Mouse (Mus musculus) MEL (cell line): ENCODE measurements around the gene Ccdc188. TPM values are rescaled to one million over a fixed set of nuclear protein-coding genes. Genes with fewer than 3 reads are reported as not detected.

Experiments
- DNase-seq: peaks from one replicate; pipeline ENCODE4 v3.0.0; 2011; ENCODE audit warnings: low read depth, low spot score
- H3K27ac ChIP-seq: 2 replicates; pipeline ENCODE4 v1.5.1; 2012; ENCODE audit warnings: low read depth, mild to moderate bottlenecking, control low read depth, low read length, moderate library complexity; ENCODE audit not compliant: control insufficient read depth
- H3K27me3 ChIP-seq, 2 experiments: fragments of 150-350 bp in 1 of 2; sonication (generic) in 1 of 2; 2 replicates each; pipeline ENCODE4 v1.6.1; 2012; ENCODE audit warnings: low read length in 2 of 2, mild to moderate bottlenecking in 2 of 2, improper control_type of control experiment in 1 of 2, moderate library complexity in 1 of 2; ENCODE audit not compliant: insufficient read depth in 2 of 2, control insufficient read depth in 1 of 2
- H3K36me3 ChIP-seq, 2 experiments: 2 replicates each; pipeline ENCODE4 v1.6.1; 2012 to 2014; ENCODE audit warnings: low read length in 2 of 2, improper control_type of control experiment in 1 of 2, inconsistent platforms in 1 of 2, mild to moderate bottlenecking in 1 of 2; ENCODE audit not compliant: insufficient read depth in 2 of 2, control insufficient read depth in 1 of 2
- H3K4me1 ChIP-seq, 2 experiments: fragments of 150-350 bp in 1 of 2; sonication (generic) in 1 of 2; 2 replicates each; pipeline ENCODE4 v1.6.1; 2012; ENCODE audit warnings: low read length in 2 of 2, improper control_type of control experiment in 1 of 2, mild to moderate bottlenecking in 1 of 2; ENCODE audit not compliant: insufficient read depth in 2 of 2, control insufficient read depth in 1 of 2
- H3K4me3 ChIP-seq, 2 experiments: fragments of 150-350 bp in 1 of 2; sonication (generic) in 1 of 2; 2 replicates each; pipeline ENCODE4 v1.5.1; 2012; ENCODE audit warnings: low read depth in 2 of 2, low read length in 2 of 2, mild to moderate bottlenecking in 2 of 2, moderate library complexity in 2 of 2, control low read depth in 1 of 2, improper control_type of control experiment in 1 of 2; ENCODE audit not compliant: control insufficient read depth in 1 of 2, insufficient read depth in 1 of 2
- H3K79me2 ChIP-seq: 2 replicates; pipeline ENCODE4 v1.6.1; 2012; ENCODE audit warnings: mild to moderate bottlenecking, low read length, moderate library complexity; ENCODE audit not compliant: control insufficient read depth, poor library complexity, insufficient read depth
- H3K9ac ChIP-seq: 2 replicates; pipeline ENCODE4 v1.6.1; 2012; ENCODE audit warnings: low read depth, mild to moderate bottlenecking, control low read depth, low read length, moderate library complexity; ENCODE audit not compliant: control insufficient read depth, poor library complexity, severe bottlenecking
- H3K9me3 ChIP-seq: fragments of 150-350 bp; sonication (generic); replicated peaks from 2 replicates; pipeline ENCODE4 v1.6.1; 2012; ENCODE audit warnings: mild to moderate bottlenecking, low read length, improper control_type of control experiment, moderate library complexity; ENCODE audit not compliant: insufficient read depth
- BHLHE40 ChIP-seq: IDR thresholded peaks from 2 replicates; pipeline ENCODE4 v1.6.1; 2012; ENCODE audit warnings: low read depth, mild to moderate bottlenecking, inconsistent platforms, low read length, improper control_type of control experiment, borderline replicate concordance
- CTCF ChIP-seq, 3 experiments: IDR thresholded peaks in 2 of 3; conservative IDR thresholded peaks in 1 of 3; 2 replicates each; pipeline ENCODE4 v1.5.1; 2011 to 2012; ENCODE audit warnings: low read length in 3 of 3, low read depth in 2 of 3, mild to moderate bottlenecking in 2 of 3, improper control_type of control experiment in 1 of 3, inconsistent platforms in 1 of 3, mixed read lengths in 1 of 3, moderate library complexity in 1 of 3; ENCODE audit not compliant: control insufficient read depth in 1 of 3, insufficient read depth in 1 of 3, poor library complexity in 1 of 3, severe bottlenecking in 1 of 3
- E2F4 ChIP-seq: IDR thresholded peaks from 2 replicates; pipeline ENCODE4 v1.6.1; 2011; ENCODE audit warnings: low read depth, low read length, improper control_type of control experiment, borderline replicate concordance
- EP300 ChIP-seq, 2 experiments: IDR thresholded peaks; 2 replicates each; pipeline ENCODE4 v1.6.1; 2011; ENCODE audit warnings: improper control_type of control experiment in 2 of 2, low read length in 2 of 2, low read depth in 1 of 2, mild to moderate bottlenecking in 1 of 2
- ETS1 ChIP-seq: IDR thresholded peaks from 2 replicates; pipeline ENCODE4 v1.6.1; 2012; ENCODE audit warnings: low read depth, mild to moderate bottlenecking, inconsistent platforms, low read length, improper control_type of control experiment, moderate library complexity
- GABPA ChIP-seq: IDR thresholded peaks from 2 replicates; pipeline ENCODE4 v1.6.1; 2012; ENCODE audit warnings: low read depth, mild to moderate bottlenecking, inconsistent platforms, low read length, improper control_type of control experiment, moderate library complexity
- GATA1 ChIP-seq: IDR thresholded peaks from 2 replicates; pipeline ENCODE4 v1.6.1; 2011; ENCODE audit warnings: low read depth, low read length, improper control_type of control experiment
- JUND ChIP-seq: IDR thresholded peaks from 2 replicates; pipeline ENCODE4 v1.6.1; 2011; ENCODE audit warnings: low read depth, mild to moderate bottlenecking, improper control_type of control experiment, low read length
- MAFK ChIP-seq: IDR thresholded peaks from 2 replicates; pipeline ENCODE4 v1.6.1; 2011; ENCODE audit warnings: low read depth, mild to moderate bottlenecking, low read length, improper control_type of control experiment, borderline replicate concordance
- MAZ ChIP-seq: IDR thresholded peaks from 2 replicates; pipeline ENCODE4 v1.6.1; 2012; ENCODE audit warnings: low read depth, mild to moderate bottlenecking, inconsistent platforms, low read length, improper control_type of control experiment
- MXI1 ChIP-seq: IDR thresholded peaks from 2 replicates; pipeline ENCODE4 v1.6.1; 2011; ENCODE audit warnings: mild to moderate bottlenecking, low read depth, low read length, improper control_type of control experiment
- NRF1 ChIP-seq: IDR thresholded peaks from 2 replicates; pipeline ENCODE4 v1.6.1; 2014; ENCODE audit warnings: low read depth, mild to moderate bottlenecking, inconsistent platforms, low read length, improper control_type of control experiment, moderate library complexity; ENCODE audit not compliant: poor library complexity, insufficient read depth, severe bottlenecking
- POLR2A ChIP-seq, 2 experiments: IDR thresholded peaks; 2 replicates each; pipeline ENCODE4 v1.6.1; 2011 to 2012; ENCODE audit warnings: low read length in 2 of 2, mild to moderate bottlenecking in 2 of 2, control low read depth in 1 of 2, improper control_type of control experiment in 1 of 2, low read depth in 1 of 2, moderate library complexity in 1 of 2; ENCODE audit not compliant: control insufficient read depth in 1 of 2, insufficient read depth in 1 of 2, poor library complexity in 1 of 2
- POLR2AphosphoS2 ChIP-seq: IDR thresholded peaks from 2 replicates; pipeline ENCODE4 v1.6.1; 2011; ENCODE audit warnings: low read length, improper control_type of control experiment
- POLR2AphosphoS5 ChIP-seq: IDR thresholded peaks from 2 replicates; pipeline ENCODE4 v1.6.1; 2012; ENCODE audit warnings: low read depth, borderline replicate concordance, mild to moderate bottlenecking, inconsistent platforms, low read length, moderate library complexity, mixed read lengths
- RCOR1 ChIP-seq: IDR thresholded peaks from 2 replicates; pipeline ENCODE4 v1.6.1; 2012; ENCODE audit warnings: low read depth, mild to moderate bottlenecking, inconsistent platforms, low read length, improper control_type of control experiment
- UBTF ChIP-seq: IDR thresholded peaks from 2 replicates; pipeline ENCODE4 v1.6.1; 2012; ENCODE audit warnings: low read depth, mild to moderate bottlenecking, inconsistent platforms, low read length, improper control_type of control experiment, moderate library complexity, borderline replicate concordance; ENCODE audit not compliant: insufficient read depth
- ZKSCAN1 ChIP-seq: IDR thresholded peaks from 2 replicates; pipeline ENCODE4 v1.6.1; 2012; ENCODE audit warnings: low read depth, mild to moderate bottlenecking, inconsistent platforms, low read length, improper control_type of control experiment, moderate library complexity
- ZMIZ1 ChIP-seq: IDR thresholded peaks from 2 replicates; pipeline ENCODE4 v1.6.1; 2012; ENCODE audit warnings: low read depth, mild to moderate bottlenecking, inconsistent platforms, low read length, improper control_type of control experiment, moderate library complexity
- ZNF384 ChIP-seq: IDR thresholded peaks from 2 replicates; pipeline ENCODE4 v1.6.1; 2012; ENCODE audit warnings: low read depth, mild to moderate bottlenecking, inconsistent platforms, low read length, improper control_type of control experiment
- polyA plus RNA-seq, 2 experiments: library from polyadenylated mRNA; stranded (reverse) in 1 of 2; unstranded in 1 of 2; fragments of >175 nt in 1 of 2; fragments of >200 nt in 1 of 2; gene quantifications; 2 replicates each; pipeline versions ENCODE4 v1.2.1 to v1.2.4; 2012; ENCODE audit warnings: low replicate concordance in 2 of 2, low read depth in 1 of 2; ENCODE audit not compliant: insufficient read length in 2 of 2, insufficient read depth in 1 of 2, missing spikeins in 1 of 2
- total RNA-seq: library from RNA; depleted of rRNA; stranded (reverse); fragments of 300-350 nt; gene quantifications from 2 replicates; pipeline ENCODE4 v1.2.3, GENCODE M21; 2012; rRNA removed

Gene Ccdc188
- total RNA-seq, result not detected in 2 replicates
- polyA plus RNA-seq, result not detected

GRCm38 (mm10) chr16:18217579-18217978, at the start of gene Ccdc188:
Gene Ccdc188 (plus strand): TSS chr16:18217879.
- no peaks in the 10 kb centered on the region for H3K4me1 ChIP-seq
- H3K79me2 ChIP-seq, result no peaks in the 10 kb centered on the region
- no peak within 1 kb of the TSS for H3K4me3 ChIP-seq
- DNase-seq, result no peak
- no peak within 1 kb of the TSS for H3K9ac ChIP-seq
- no peaks in the 10 kb centered on the region for H3K36me3 ChIP-seq
- no peaks in the 10 kb centered on the region for H3K27me3 ChIP-seq
- TF ChIP-seq MAZ (no peak), POLR2A (IDR thresholded peaks at IDR 0.05; ENCODE audit: control insufficient read depth in 1 of 2, insufficient read depth in 1 of 2, low read depth in 1 of 2, low read length in 2 of 2, poor library complexity in 1 of 2) (no peak), MXI1 (no peak), E2F4 (no peak), ZNF384 (no peak), MAFK (no peak), CTCF (IDR thresholded peaks at IDR 0.05 in 2 of 3, conservative IDR thresholded peaks at IDR 0.05 in 1 of 3; ENCODE audit: control insufficient read depth in 1 of 3, insufficient read depth in 1 of 3, low read depth in 2 of 3, low read length in 3 of 3, poor library complexity in 1 of 3, severe bottlenecking in 1 of 3) (no peak), JUND (no peak), POLR2AphosphoS5 (no peak), ZKSCAN1 (no peak), GATA1 (no peak)
- no peak within 1 kb of the TSS for H3K27ac ChIP-seq
- H3K9me3 ChIP-seq, result no peaks in the 10 kb centered on the region

DNA sequence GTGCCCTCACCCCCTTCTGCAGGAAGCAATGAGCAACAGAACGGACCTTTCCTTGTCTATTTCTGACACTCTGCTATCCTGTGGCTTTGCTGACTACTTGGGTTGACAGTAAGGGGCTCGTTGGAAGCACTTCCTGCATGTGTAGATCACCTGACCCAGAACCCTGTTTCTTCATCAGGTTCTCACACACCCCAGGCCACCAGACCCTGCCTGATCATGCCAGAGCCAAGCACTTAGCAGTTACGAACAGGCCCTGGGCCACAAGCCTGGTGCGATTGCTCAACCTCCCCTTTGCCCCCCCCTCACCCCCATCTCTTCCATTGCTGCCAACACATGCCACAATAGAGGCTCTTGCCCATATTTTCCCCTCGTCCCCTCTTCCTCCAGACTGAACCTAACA, 48.5 kb upstream of the Ccdc188 start:
- H3K4me3 ChIP-seq, result no peak overlapping the region
- no peaks in the 10 kb centered on the region for H3K4me1 ChIP-seq
- no peak overlapping the region for H3K27ac ChIP-seq
- TF ChIP-seq RCOR1 (no peak), JUND (no peak), ZMIZ1 (no peak), GABPA (no peak), EP300 (IDR thresholded peaks at IDR 0.05; ENCODE audit: low read depth in 1 of 2, low read length in 2 of 2) (no peak)
- peaks cover 0 to 2% of the 10 kb centered on the region in 2 experiments; a peak in 1 of 4 replicates for H3K27me3 ChIP-seq
- H3K79me2 ChIP-seq, result no peaks in the 10 kb centered on the region
- H3K9ac ChIP-seq, result no peak overlapping the region
- no peak for DNase-seq
- no peaks in the 10 kb centered on the region for H3K9me3 ChIP-seq
- H3K36me3 ChIP-seq, result no peaks in the 10 kb centered on the region

DNA sequence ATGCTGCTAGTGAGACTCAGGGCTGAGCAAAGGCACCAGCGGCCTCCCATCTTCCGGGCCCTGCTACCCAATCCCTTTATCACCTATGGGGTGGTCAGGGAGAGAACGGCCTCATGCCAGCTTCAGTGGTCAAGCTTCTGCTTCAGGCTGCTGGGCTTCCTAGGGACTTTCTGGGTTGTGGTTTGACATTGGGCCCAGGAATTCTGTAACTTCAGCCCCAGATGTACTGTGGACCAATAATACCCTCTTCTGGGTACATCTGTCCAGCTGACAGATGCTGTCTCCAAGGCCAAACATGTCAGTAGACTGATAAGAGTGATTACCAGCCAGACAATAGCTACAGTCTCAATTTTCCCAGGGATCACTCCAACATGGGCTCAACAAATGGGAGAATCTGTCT, 47.9 kb upstream of the Ccdc188 start:
- Histone ChIP-seq H3K4me1 (no peaks in the 10 kb centered on the region), H3K27ac (no peak overlapping the region), H3K9me3 (no peaks in the 10 kb centered on the region), H3K36me3 (no peaks in the 10 kb centered on the region), H3K79me2 (no peaks in the 10 kb centered on the region), H3K27me3 (peaks cover 0 to 2% of the 10 kb centered on the region in 2 experiments; a peak in 1 of 4 replicates), H3K4me3 (no peak overlapping the region), H3K9ac (no peak overlapping the region)
- TF ChIP-seq POLR2AphosphoS2 (no peak), BHLHE40 (no peak), NRF1 (no peak), ETS1 (no peak), RCOR1 (no peak), MAFK (no peak), MAZ (no peak), EP300 (IDR thresholded peaks at IDR 0.05; ENCODE audit: low read depth in 1 of 2, low read length in 2 of 2) (no peak), UBTF (no peak)
- no peak for DNase-seq
